Mouse (Mus musculus): ENCODE data around the gene Megf11. TPM values are rescaled to one million over a fixed set of nuclear protein-coding genes. Genes with fewer than 3 reads are reported as not detected.

Megf11 gene
- polyA plus RNA-seq, 1 experiment from 2014 or later: 20.2 TPM

GRCm38 (mm10) chr9:64507995-64508394, 122.6 kb downstream of the Megf11 start:
- no peak overlapping the region for H3K27ac ChIP-seq (ENCODE audit: low read depth, low read length)
- no peak overlapping the region for H3K9ac ChIP-seq (ENCODE audit: low read depth, low read length)
- ATAC-seq: no peak
- H3K27me3 ChIP-seq (replicated peaks; ENCODE audit: control insufficient read depth, insufficient read depth, low read length): no peaks in the 10 kb centered on the region
- peaks cover 5% of the 10 kb centered on the region for H3K4me1 ChIP-seq (ENCODE audit: control insufficient read depth, insufficient read depth, low read depth, low read length)
- 24% methylated on average over 7 of the region's 7 CpGs for WGBS
- H3K9me3 ChIP-seq (ENCODE audit: control insufficient read depth, low read length): no peaks in the 10 kb centered on the region
- no peak overlapping the region for H3K4me2 ChIP-seq (ENCODE audit: low read length)
- H3K36me3 ChIP-seq (ENCODE audit: control insufficient read depth, insufficient read depth, low read length): no peaks in the 10 kb centered on the region
- H3K4me3 ChIP-seq (ENCODE audit: low read length): no peak overlapping the region

- no peak overlapping the region for H3K27ac ChIP-seq (ENCODE audit: low read depth, low read length)
- H3K9ac ChIP-seq (ENCODE audit: low read depth, low read length): no peak overlapping the region
- H3K36me3 ChIP-seq (ENCODE audit: control insufficient read depth, insufficient read depth, low read length): no peaks in the 10 kb centered on the region
- H3K4me2 ChIP-seq (ENCODE audit: low read length): no peak overlapping the region
- 46% methylated on average over 6 of the region's 6 CpGs for WGBS
- H3K9me3 ChIP-seq (ENCODE audit: control insufficient read depth, low read length): no peaks in the 10 kb centered on the region
- H3K4me3 ChIP-seq (ENCODE audit: low read length): no peak overlapping the region
- ATAC-seq: peak; percentile 49; the same call in 1 of the 2 replicates
- no peaks in the 10 kb centered on the region for H3K27me3 ChIP-seq (replicated peaks; ENCODE audit: control insufficient read depth, insufficient read depth, low read length)
- no peaks in the 10 kb centered on the region for H3K4me1 ChIP-seq (ENCODE audit: control insufficient read depth, insufficient read depth, low read depth, low read length)
Measured at GRCm38 (mm10) chr9:64514826-64515225, 129.4 kb downstream of the Megf11 start.

GRCm38 (mm10) chr9:64519921-64520746, 134.7 kb downstream of the Megf11 start:
- Histone ChIP-seq H3K9me3 (ENCODE audit: control insufficient read depth, low read length) (no peaks in the 10 kb centered on the region), H3K36me3 (ENCODE audit: control insufficient read depth, insufficient read depth, low read length) (no peaks in the 10 kb centered on the region), H3K4me2 (ENCODE audit: low read length) (no peak overlapping the region), H3K4me1 (ENCODE audit: control insufficient read depth, insufficient read depth, low read depth, low read length) (0 out of 2 replicates have a peak, but pooled peaks cover 5% of the 10 kb centered on the region), H3K9ac (ENCODE audit: low read depth, low read length) (no peak overlapping the region), H3K27ac (ENCODE audit: low read depth, low read length) (no peak overlapping the region), H3K4me3 (ENCODE audit: low read length) (no peak overlapping the region), H3K27me3 (replicated peaks; ENCODE audit: control insufficient read depth, insufficient read depth, low read length) (no peaks in the 10 kb centered on the region)
- WGBS: 63% methylated on average over 12 of the region's 12 CpGs
- no peak for ATAC-seq

GRCm38 (mm10) chr9:64520747-64521283, 135.4 kb downstream of the Megf11 start:
- Histone ChIP-seq H3K36me3 (ENCODE audit: control insufficient read depth, insufficient read depth, low read length) (no peaks in the 10 kb centered on the region), H3K4me3 (ENCODE audit: low read length) (no peak overlapping the region), H3K9me3 (ENCODE audit: control insufficient read depth, low read length) (no peaks in the 10 kb centered on the region), H3K4me1 (ENCODE audit: control insufficient read depth, insufficient read depth, low read depth, low read length) (0 out of 2 replicates have a peak, but pooled peaks cover 5% of the 10 kb centered on the region), H3K4me2 (ENCODE audit: low read length) (no peak overlapping the region), H3K27ac (ENCODE audit: low read depth, low read length) (no peak overlapping the region), H3K27me3 (replicated peaks; ENCODE audit: control insufficient read depth, insufficient read depth, low read length) (no peaks in the 10 kb centered on the region), H3K9ac (ENCODE audit: low read depth, low read length) (no peak overlapping the region)
- ATAC-seq: no peak
- WGBS: 48% methylated on average over 4 of the region's 4 CpGs

GRCm38 (mm10) chr9:64523264-64524045, 138.0 kb downstream of the Megf11 start:
- Histone ChIP-seq H3K4me2 (ENCODE audit: low read length) (no peak overlapping the region), H3K4me1 (ENCODE audit: control insufficient read depth, insufficient read depth, low read depth, low read length) (0 out of 2 replicates have a peak, but pooled peaks cover 5% of the 10 kb centered on the region), H3K36me3 (ENCODE audit: control insufficient read depth, insufficient read depth, low read length) (no peaks in the 10 kb centered on the region), H3K4me3 (ENCODE audit: low read length) (no peak overlapping the region), H3K27ac (ENCODE audit: low read depth, low read length) (no peak overlapping the region), H3K27me3 (replicated peaks; ENCODE audit: control insufficient read depth, insufficient read depth, low read length) (no peaks in the 10 kb centered on the region), H3K9me3 (ENCODE audit: control insufficient read depth, low read length) (no peaks in the 10 kb centered on the region), H3K9ac (ENCODE audit: low read depth, low read length) (no peak overlapping the region)
- 52% methylated on average over 21 of the region's 21 CpGs for WGBS
- ATAC-seq: no peak; the same call in 1 of the 2 replicates

- Histone ChIP-seq H3K4me3 (ENCODE audit: low read length) (no peak overlapping the region), H3K9me3 (ENCODE audit: control insufficient read depth, low read length) (no peaks in the 10 kb centered on the region), H3K4me2 (ENCODE audit: low read length) (no peak overlapping the region), H3K9ac (ENCODE audit: low read depth, low read length) (no peak overlapping the region), H3K4me1 (ENCODE audit: control insufficient read depth, insufficient read depth, low read depth, low read length) (0 out of 2 replicates have a peak, but pooled peaks cover 5% of the 10 kb centered on the region), H3K27ac (ENCODE audit: low read depth, low read length) (no peak overlapping the region), H3K36me3 (ENCODE audit: control insufficient read depth, insufficient read depth, low read length) (no peaks in the 10 kb centered on the region), H3K27me3 (replicated peaks; ENCODE audit: control insufficient read depth, insufficient read depth, low read length) (no peaks in the 10 kb centered on the region)
- no peak for ATAC-seq
- 91% methylated on average over 7 of the region's 7 CpGs for WGBS
Measured at GRCm38 (mm10) chr9:64528061-64528460, 142.6 kb downstream of the Megf11 start.

- Histone ChIP-seq H3K27ac (ENCODE audit: low read depth, low read length) (no peak overlapping the region), H3K9ac (ENCODE audit: low read depth, low read length) (no peak overlapping the region), H3K4me2 (ENCODE audit: low read length) (no peak overlapping the region), H3K4me3 (ENCODE audit: low read length) (no peak overlapping the region), H3K27me3 (replicated peaks; ENCODE audit: control insufficient read depth, insufficient read depth, low read length) (no peaks in the 10 kb centered on the region), H3K9me3 (ENCODE audit: control insufficient read depth, low read length) (no peaks in the 10 kb centered on the region), H3K4me1 (ENCODE audit: control insufficient read depth, insufficient read depth, low read depth, low read length) (peaks cover 2% of the 10 kb centered on the region; the same call in 1 of the 2 replicates), H3K36me3 (ENCODE audit: control insufficient read depth, insufficient read depth, low read length) (no peaks in the 10 kb centered on the region)
- WGBS: 72% methylated on average over 2 of the region's 2 CpGs
- 0 out of 2 replicates have a peak, but pooled peaks have one; percentile 45 for ATAC-seq
Measured at GRCm38 (mm10) chr9:64528595-64528994, 143.2 kb downstream of the Megf11 start.

- Histone ChIP-seq H3K4me2 (ENCODE audit: low read length) (no peak overlapping the region), H3K9ac (ENCODE audit: low read depth, low read length) (no peak overlapping the region), H3K4me3 (ENCODE audit: low read length) (no peak overlapping the region), H3K27ac (ENCODE audit: low read depth, low read length) (no peak overlapping the region), H3K27me3 (replicated peaks; ENCODE audit: control insufficient read depth, insufficient read depth, low read length) (no peaks in the 10 kb centered on the region), H3K4me1 (ENCODE audit: control insufficient read depth, insufficient read depth, low read depth, low read length) (peaks cover 9% of the 10 kb centered on the region), H3K9me3 (ENCODE audit: control insufficient read depth, low read length) (no peaks in the 10 kb centered on the region), H3K36me3 (ENCODE audit: control insufficient read depth, insufficient read depth, low read length) (no peaks in the 10 kb centered on the region)
- ATAC-seq: no peak
- WGBS: 73% methylated on average over 3 of the region's 3 CpGs
Measured at GRCm38 (mm10) chr9:64531935-64532334, 146.5 kb downstream of the Megf11 start.

All from hindbrain, embryonic 16.5 days (tissue).